Mouse (Mus musculus): Measurements from ENCODE around the gene Smyd3. TPM values are rescaled to one million over a fixed set of nuclear protein-coding genes. Genes with fewer than 3 reads are reported as not detected.
"Not testable (repeated sequence)": the region's sequence is repeated elsewhere in the genome, so short reads cannot be mapped to it uniquely, and the experiment has no call there.

Gene Smyd3
- polyA plus RNA-seq, 1 experiment from 2014 or later, result 9.5 TPM

DNA sequence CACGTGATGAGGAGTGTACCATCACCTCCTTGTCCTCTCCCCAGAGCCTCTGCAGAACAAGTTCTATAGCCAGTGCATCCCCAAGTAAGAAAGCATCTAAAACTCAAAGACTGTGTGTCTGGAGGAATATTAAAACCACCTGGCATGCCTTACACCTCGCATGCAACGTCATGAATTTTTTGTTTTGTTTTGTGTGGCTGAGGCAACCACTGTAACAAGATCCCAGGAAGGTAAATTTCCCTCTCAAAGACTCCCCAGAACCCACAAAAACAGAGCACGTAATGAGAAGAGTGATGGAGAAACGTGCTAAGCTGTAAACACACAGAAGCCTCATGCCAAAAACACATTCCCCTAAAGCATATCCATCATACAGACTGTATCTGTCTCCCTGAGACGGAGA is 222.2 kb downstream of the Smyd3 start:
- Histone ChIP-seq H3K27ac (no peak overlapping the region), H3K4me2 (no peak overlapping the region), H3K4me1 (no peaks in the 10 kb centered on the region), H3K9me3 (replicated peaks) (no peaks in the 10 kb centered on the region; the same call in 1 of the 2 replicates), H3K9ac (no peak overlapping the region), H3K36me3 (no peaks in the 10 kb centered on the region), H3K27me3 (replicated peaks) (no peaks in the 10 kb centered on the region), H3K4me3 (no peak overlapping the region)
- ATAC-seq, result no peak
- WGBS (ENCODE audit: insufficient replicate concordance), result 68% methylated on average over 6 of the region's 6 CpGs

DNA sequence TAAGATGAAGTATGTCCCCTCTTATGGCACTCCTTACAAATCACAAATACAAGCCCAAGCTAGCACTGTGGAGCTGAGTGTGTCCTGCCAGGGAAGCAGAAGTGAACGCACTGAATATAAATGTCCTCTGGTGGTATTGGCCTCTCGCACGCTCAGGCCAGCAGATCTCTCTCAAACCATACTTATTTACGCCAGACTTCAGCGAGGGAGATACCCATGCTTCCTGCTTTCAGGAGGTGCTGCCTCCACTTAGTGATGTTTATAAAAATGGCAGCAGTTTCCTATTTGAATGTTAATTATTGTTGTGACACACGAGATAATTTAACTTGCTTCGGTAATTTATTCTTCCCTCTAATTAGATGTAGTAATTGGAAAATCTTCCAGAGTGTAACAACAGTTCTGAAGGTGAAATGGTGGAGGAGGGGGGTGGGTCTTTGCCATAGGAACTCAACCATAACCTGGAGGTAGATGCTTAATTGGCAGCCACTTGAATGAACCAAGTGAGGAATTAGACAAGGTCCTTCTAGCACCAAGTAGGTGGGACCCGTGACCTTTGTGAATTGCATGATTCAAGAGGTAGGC is 224.0 kb downstream of the Smyd3 start:
- Histone ChIP-seq H3K27me3 (replicated peaks) (no peaks in the 10 kb centered on the region), H3K4me3 (no peak overlapping the region), H3K9ac (no peak overlapping the region), H3K9me3 (replicated peaks) (no peaks in the 10 kb centered on the region; the same call in 1 of the 2 replicates), H3K4me1 (no peaks in the 10 kb centered on the region), H3K27ac (no peak overlapping the region), H3K36me3 (no peaks in the 10 kb centered on the region), H3K4me2 (no peak overlapping the region)
- no peak for ATAC-seq
- 82% methylated on average over 8 of the region's 8 CpGs for WGBS (ENCODE audit: insufficient replicate concordance)

DNA sequence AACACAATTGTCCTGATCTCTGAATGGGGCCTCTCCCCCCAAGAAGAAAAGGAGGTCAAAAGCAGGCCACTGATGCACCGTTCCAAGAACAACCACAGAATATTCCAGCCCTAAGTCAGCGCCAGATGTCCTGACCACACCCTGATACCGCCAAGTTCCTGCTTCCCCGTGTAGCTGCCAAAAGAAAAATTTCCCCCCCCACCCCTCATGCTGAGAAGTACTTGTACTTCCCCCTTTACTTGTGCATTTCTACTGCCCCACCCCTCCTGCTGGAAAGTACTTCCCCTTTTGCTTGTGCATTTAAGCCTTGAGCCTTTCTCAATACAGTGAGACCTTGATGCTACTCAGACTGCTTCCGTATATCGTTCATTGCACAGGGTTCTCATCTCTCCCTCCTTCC is 227.7 kb downstream of the Smyd3 start:
- not testable (repeated sequence) for H3K27ac ChIP-seq; ATAC-seq; H3K4me3 ChIP-seq; H3K4me2 ChIP-seq; H3K36me3 ChIP-seq; H3K27me3 ChIP-seq (replicated peaks); H3K9ac ChIP-seq; H3K9me3 ChIP-seq (replicated peaks); H3K4me1 ChIP-seq
- WGBS (ENCODE audit: insufficient replicate concordance), result 84% methylated on average over 6 of the region's 6 CpGs

DNA sequence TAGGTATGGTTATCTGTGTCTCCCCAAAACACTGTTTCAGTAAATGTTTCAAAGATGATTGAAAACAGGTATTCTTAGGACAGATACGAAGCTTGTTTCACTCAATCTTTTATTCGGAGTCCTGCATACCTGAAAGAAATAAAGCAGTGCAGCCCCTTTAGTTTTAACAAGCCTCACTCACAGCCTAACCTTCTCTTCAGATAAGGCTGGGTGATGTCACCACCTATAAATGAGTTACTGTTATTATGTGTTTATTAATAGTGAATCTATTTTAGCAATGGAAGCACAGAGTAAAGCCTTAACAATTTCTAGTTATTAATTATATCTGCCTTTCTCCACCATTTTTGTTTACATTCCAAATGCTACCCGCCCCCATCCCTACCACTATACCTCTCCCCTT is 228.1 kb downstream of the Smyd3 start:
- no peaks in the 10 kb centered on the region; the same call in 1 of the 2 replicates for H3K9me3 ChIP-seq (replicated peaks)
- no peak overlapping the region for H3K27ac ChIP-seq
- no peak for ATAC-seq
- no peak overlapping the region for H3K4me2 ChIP-seq
- H3K4me3 ChIP-seq, result no peak overlapping the region
- WGBS (ENCODE audit: insufficient replicate concordance), result 79% methylated on average over 3 of the region's 3 CpGs
- no peak overlapping the region for H3K9ac ChIP-seq
- no peaks in the 10 kb centered on the region for H3K27me3 ChIP-seq (replicated peaks)
- no peaks in the 10 kb centered on the region for H3K36me3 ChIP-seq
- H3K4me1 ChIP-seq, result no peaks in the 10 kb centered on the region

DNA sequence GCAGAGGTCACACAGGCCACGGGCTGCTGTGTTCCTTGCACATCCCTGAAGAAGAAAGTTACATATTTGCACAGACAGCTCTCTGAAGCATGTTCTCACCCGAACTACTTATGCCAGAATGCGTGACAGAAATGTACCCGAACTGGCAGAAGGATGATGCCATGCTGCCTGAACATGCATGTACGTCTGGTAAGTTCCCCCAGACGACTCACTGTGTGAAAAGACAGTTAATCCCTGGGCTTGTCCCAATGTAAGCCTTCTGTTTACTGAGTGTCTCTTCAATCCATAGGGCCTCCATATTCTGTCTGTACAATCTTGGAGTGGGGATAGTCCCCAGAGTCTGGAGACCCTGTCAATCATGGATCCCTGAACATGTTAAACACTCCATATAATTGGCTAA is 231.1 kb downstream of the Smyd3 start:
- Histone ChIP-seq H3K36me3 (no peaks in the 10 kb centered on the region), H3K9me3 (replicated peaks) (no peaks in the 10 kb centered on the region; the same call in 1 of the 2 replicates), H3K4me2 (no peak overlapping the region), H3K9ac (no peak overlapping the region), H3K27ac (no peak overlapping the region), H3K4me3 (no peak overlapping the region), H3K27me3 (replicated peaks) (no peaks in the 10 kb centered on the region), H3K4me1 (no peaks in the 10 kb centered on the region)
- WGBS (ENCODE audit: insufficient replicate concordance), result 73% methylated on average over 6 of the region's 6 CpGs
- ATAC-seq, result no peak

DNA sequence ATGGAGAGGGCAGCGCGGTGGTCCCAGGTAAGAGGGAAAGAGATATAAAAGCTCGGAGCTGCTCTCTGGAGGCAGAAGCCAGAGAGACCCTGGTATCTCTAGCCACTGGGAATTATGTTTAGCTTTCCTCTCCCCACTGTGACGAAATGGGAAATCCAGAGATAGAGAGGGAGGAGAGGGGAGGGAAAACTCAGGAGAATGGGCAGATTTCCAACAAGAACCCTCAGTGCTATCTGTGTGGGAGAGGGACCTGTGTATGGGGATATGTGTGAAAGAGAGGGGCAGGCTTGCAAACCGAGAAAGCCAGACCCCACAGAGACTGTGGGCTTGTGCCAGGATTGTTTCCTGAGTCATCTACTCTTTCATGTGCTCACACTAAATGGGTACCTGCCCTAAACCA is 235.0 kb downstream of the Smyd3 start:
- no peaks in the 10 kb centered on the region for H3K9me3 ChIP-seq (replicated peaks)
- H3K27ac ChIP-seq, result no peak overlapping the region
- no peak overlapping the region for H3K4me2 ChIP-seq
- H3K9ac ChIP-seq, result no peak overlapping the region
- H3K4me1 ChIP-seq, result no peaks in the 10 kb centered on the region
- WGBS (ENCODE audit: insufficient replicate concordance), result 60% methylated on average over 5 of the region's 5 CpGs
- H3K36me3 ChIP-seq, result no peaks in the 10 kb centered on the region
- no peak overlapping the region for H3K4me3 ChIP-seq
- no peaks in the 10 kb centered on the region for H3K27me3 ChIP-seq (replicated peaks)
- no peak for ATAC-seq

DNA sequence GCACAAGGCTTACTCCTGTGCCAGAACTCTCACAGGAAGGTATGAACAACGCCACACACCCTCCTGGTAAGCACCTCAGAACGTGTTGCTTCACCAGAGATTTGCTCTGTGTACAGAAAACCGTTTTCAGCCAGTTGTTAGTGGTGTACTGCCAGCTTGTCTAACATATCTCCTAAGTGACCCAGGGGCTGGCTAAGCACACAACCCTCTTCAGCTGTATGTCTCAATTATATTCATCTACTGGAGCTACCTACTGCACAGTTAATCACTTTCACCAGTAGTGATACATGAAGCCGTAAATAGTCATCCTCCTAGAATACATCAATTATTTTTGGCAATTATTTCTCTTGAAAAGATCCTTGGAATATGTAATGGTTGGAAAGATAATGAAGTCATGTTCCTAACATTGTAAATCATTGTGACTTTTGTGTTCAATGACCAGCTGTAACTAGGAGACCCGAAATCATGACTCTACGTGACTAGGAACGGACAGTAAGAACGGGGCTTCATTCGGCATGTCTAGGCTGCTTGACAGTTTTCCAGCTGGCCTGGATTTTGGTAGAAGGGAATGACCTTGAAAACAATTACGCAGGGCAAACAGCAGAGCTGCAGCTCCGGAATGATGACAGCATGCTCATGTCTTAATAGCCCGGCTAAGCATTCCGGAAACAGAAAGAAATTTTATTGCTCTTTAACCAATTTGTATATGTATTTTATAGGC is 236.3 kb downstream of the Smyd3 start:
- Histone ChIP-seq H3K4me2 (no peak overlapping the region), H3K9me3 (replicated peaks) (no peaks in the 10 kb centered on the region), H3K36me3 (no peaks in the 10 kb centered on the region), H3K4me1 (no peaks in the 10 kb centered on the region), H3K27me3 (replicated peaks) (no peaks in the 10 kb centered on the region), H3K4me3 (no peak overlapping the region), H3K27ac (no peak overlapping the region), H3K9ac (no peak overlapping the region)
- no peak for ATAC-seq
- WGBS (ENCODE audit: insufficient replicate concordance), result 72% methylated on average over 13 of the region's 13 CpGs

DNA sequence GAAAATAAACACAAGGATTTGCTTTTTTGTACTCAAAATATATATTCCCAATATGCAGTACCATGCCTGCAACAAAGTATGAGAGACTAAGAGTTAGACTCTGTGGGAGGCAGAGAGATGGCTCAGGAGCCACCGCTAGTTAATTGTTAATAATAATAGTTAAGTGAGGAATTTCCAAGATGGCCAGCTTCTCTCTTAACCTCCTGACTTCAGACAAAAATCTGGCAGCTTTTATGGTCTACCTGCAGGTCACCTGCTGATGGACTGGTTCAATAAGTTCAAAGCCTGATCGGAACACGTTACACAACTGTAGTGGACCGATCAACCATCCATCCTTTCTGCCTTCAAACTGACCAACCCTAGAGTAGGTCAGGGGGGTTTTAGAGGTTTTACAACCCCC is 238.7 kb downstream of the Smyd3 start:
- 89% methylated on average over 4 of the region's 4 CpGs for WGBS (ENCODE audit: insufficient replicate concordance)
- Histone ChIP-seq H3K4me2 (no peak overlapping the region), H3K27ac (no peak overlapping the region), H3K4me1 (no peaks in the 10 kb centered on the region), H3K9me3 (replicated peaks) (no peaks in the 10 kb centered on the region), H3K4me3 (no peak overlapping the region), H3K27me3 (replicated peaks) (no peaks in the 10 kb centered on the region), H3K36me3 (no peaks in the 10 kb centered on the region), H3K9ac (no peak overlapping the region)
- no peak for ATAC-seq

DNA sequence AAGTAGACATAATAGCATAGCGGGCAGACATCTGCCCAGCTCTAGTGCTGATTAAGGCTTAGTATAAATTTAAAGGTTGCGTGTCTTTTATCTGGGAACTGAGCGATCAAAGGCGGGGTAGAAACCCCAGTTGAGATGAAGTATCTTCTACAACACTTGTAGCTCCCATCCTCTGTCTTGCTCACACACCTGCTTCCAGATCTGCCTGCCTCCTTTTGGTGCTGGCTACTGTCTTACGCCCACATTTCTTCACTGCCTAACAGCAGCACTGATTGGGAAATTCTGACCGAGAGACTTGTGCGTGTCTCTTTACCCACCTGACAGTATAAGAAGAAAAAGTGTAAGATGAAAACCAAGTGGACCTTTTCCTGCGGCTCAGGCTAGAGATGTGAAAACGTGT is 240.5 kb downstream of the Smyd3 start:
- H3K4me3 ChIP-seq, result no peak overlapping the region
- WGBS (ENCODE audit: insufficient replicate concordance), result 82% methylated on average over 9 of the region's 9 CpGs
- no peaks in the 10 kb centered on the region for H3K36me3 ChIP-seq
- no peak overlapping the region for H3K9ac ChIP-seq
- ATAC-seq, result no peak
- H3K4me2 ChIP-seq, result no peak overlapping the region
- H3K4me1 ChIP-seq, result no peaks in the 10 kb centered on the region
- no peaks in the 10 kb centered on the region for H3K27me3 ChIP-seq (replicated peaks)
- no peaks in the 10 kb centered on the region for H3K9me3 ChIP-seq (replicated peaks)
- H3K27ac ChIP-seq, result no peak overlapping the region

DNA sequence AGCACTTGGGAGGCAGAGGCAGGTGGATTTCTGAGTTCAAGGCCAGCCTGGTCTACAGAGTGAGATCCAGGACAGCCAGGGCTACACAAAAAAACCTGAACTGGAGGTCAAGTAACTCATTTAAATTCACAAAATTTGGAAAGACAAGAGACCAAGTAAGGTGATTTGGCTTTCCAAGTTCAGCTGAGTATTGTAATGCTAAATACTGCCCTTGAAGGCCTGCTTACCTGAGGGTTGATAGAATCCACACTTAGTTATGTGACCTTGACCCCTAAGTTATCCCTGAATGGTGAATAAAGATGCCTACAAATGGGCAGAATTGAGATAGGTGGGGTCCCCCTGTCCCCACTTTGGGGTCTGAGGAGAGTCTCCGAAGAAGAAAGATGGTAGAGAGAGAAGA is 241.0 kb downstream of the Smyd3 start:
- Histone ChIP-seq H3K9me3 (replicated peaks) (no peaks in the 10 kb centered on the region), H3K36me3 (no peaks in the 10 kb centered on the region), H3K4me3 (no peak overlapping the region), H3K27me3 (replicated peaks) (no peaks in the 10 kb centered on the region), H3K4me1 (no peaks in the 10 kb centered on the region), H3K4me2 (no peak overlapping the region), H3K27ac (no peak overlapping the region), H3K9ac (no peak overlapping the region)
- no peak for ATAC-seq
- WGBS (ENCODE audit: insufficient replicate concordance), result 72% methylated on average over 1 of the region's 1 CpGs

DNA sequence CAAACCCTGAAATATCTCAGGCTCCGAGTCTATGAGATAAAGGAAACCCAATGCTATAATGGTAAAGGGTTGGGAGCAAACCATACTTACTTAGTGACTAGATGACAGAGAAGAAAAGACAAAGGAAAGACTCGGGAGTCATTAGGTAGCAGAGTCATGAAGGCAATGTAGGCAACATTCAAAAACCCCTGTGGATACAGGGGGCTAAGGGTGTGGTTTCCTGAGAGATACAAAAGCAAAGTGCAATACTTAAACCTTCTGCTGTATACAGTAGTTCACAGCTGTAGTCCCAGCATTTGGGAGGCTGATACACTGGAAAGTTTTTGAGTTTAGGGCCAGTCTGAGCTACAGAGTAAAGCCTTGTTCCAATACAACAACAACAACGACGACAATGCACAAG is 244.9 kb downstream of the Smyd3 start:
- ATAC-seq, result no peak

DNA sequence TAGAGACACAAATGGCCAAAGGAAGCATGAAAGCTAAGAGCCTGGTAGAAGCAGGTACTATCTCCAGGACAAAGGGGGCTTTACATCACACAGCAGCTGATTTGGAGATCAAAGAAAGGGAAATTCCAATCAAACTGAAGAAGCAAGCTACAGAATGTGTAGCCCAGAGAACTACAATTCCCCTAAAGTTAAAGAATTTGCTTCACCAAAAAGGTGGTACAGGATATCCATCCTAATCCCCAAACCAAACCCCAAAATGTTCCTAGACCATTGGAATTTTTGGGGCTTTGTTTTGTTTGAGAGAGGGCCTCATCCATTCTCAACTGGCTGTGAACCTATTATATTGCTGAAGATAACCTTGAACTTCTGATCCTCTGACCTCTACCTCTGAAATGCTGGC is 245.5 kb downstream of the Smyd3 start:
- no peak overlapping the region for H3K9ac ChIP-seq
- no peak for ATAC-seq
- no peak overlapping the region for H3K4me3 ChIP-seq
- H3K36me3 ChIP-seq, result peaks cover 6% of the 10 kb centered on the region; the same call in 1 of the 2 replicates
- no peaks in the 10 kb centered on the region for H3K27me3 ChIP-seq (replicated peaks)
- no peak overlapping the region for H3K27ac ChIP-seq
- H3K9me3 ChIP-seq (replicated peaks), result peaks cover 16% of the 10 kb centered on the region
- H3K4me1 ChIP-seq, result no peaks in the 10 kb centered on the region
- no peak overlapping the region for H3K4me2 ChIP-seq

More for the DNA sequence above, 244.9 kb downstream of the Smyd3 start:
- Histone ChIP-seq H3K4me3 (no peak overlapping the region), H3K9ac (no peak overlapping the region), H3K27ac (no peak overlapping the region), H3K4me2 (no peak overlapping the region), H3K9me3 (replicated peaks) (peaks cover 11% of the 10 kb centered on the region), H3K27me3 (replicated peaks) (no peaks in the 10 kb centered on the region), H3K4me1 (no peaks in the 10 kb centered on the region), H3K36me3 (peaks cover 6% of the 10 kb centered on the region; the same call in 1 of the 2 replicates)
- 70% methylated on average over 4 of the region's 4 CpGs for WGBS (ENCODE audit: insufficient replicate concordance)

DNA sequence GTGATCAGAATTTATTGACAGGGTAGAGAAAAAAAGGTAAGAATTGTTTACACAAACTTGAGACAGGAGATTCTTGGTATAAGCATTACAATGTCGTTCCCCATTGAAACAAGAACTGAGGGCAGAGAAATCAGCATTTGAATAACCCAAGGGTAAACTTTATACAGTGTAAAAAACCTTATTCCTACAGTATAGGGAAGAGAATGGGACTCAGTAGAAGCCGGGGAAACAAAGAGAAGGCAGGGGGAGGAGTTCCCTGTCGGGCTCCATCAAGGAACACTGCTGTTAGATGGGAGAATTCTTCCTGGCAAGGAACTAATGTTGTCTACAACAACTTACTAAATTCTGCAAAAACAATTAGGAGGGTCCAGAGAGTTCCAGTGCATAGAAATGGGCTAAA is 250.9 kb downstream of the Smyd3 start:
- peaks cover 20% of the 10 kb centered on the region for H3K9me3 ChIP-seq (replicated peaks)
- ATAC-seq, result no peak
- H3K36me3 ChIP-seq, result peaks cover 6% of the 10 kb centered on the region; the same call in 1 of the 2 replicates
- no peaks in the 10 kb centered on the region for H3K4me1 ChIP-seq
- H3K9ac ChIP-seq, result no peak overlapping the region
- no peaks in the 10 kb centered on the region for H3K27me3 ChIP-seq (replicated peaks)
- no peak overlapping the region for H3K4me3 ChIP-seq
- WGBS (ENCODE audit: insufficient replicate concordance), result 66% methylated on average over 3 of the region's 3 CpGs
- no peak overlapping the region for H3K27ac ChIP-seq
- H3K4me2 ChIP-seq, result no peak overlapping the region

Measured in liver, embryonic 12.5 days (tissue).